Mouse (Mus musculus) testis, adult 2 months (tissue): ENCODE data around the gene Olfr20.

Source experiments
- CTCF ChIP-seq: fragments of 200-500 bp; IDR thresholded peaks from 2 replicates; pipeline ENCODE4 v1.5.1; 2012; ENCODE audit warnings: low read depth, mild to moderate bottlenecking, inconsistent platforms, low read length, moderate library complexity; ENCODE audit not compliant: control insufficient read depth, insufficient read depth, insufficient replicate concordance
- POLR2A ChIP-seq: fragments of 200-500 bp; IDR thresholded peaks from 2 replicates; pipeline ENCODE4 v1.6.1; 2012; ENCODE audit warnings: low read depth, mild to moderate bottlenecking, inconsistent platforms, low read length, moderate library complexity; ENCODE audit not compliant: control insufficient read depth

GRCm38 (mm10) chr11:73323906-73324830, 26.4 kb upstream of the Olfr20 start:
- TF ChIP-seq CTCF (no peak), POLR2A (no peak)
